Mouse (Mus musculus): Measurements from ENCODE around the gene Slc43a3. TPM values are rescaled to one million over a fixed set of nuclear protein-coding genes. Genes with fewer than 3 reads are reported as not detected.

Slc43a3 gene
- polyA plus RNA-seq, 1 experiment, result 8.4 TPM

- Histone ChIP-seq H3K4me3 (replicated peaks) (no peak overlapping the region), H3K9me3 (ENCODE audit: control insufficient read depth, low read length) (no peaks in the 10 kb centered on the region), H3K36me3 (ENCODE audit: control insufficient read depth) (peaks cover 55% of the 10 kb centered on the region), H3K27me3 (ENCODE audit: control insufficient read depth) (no peaks in the 10 kb centered on the region), H3K4me1 (ENCODE audit: control insufficient read depth) (peaks cover 4% of the 10 kb centered on the region)
- TF ChIP-seq TAL1 (IDR thresholded peaks at IDR 0.05; ENCODE audit: low read length) (no peak), GATA1 (IDR thresholded peaks at IDR 0.05; ENCODE audit: low read length) (no peak)
Measured at GRCm38 (mm10) chr2:84961300-84961699, 24.9 kb downstream of the Slc43a3 start.

GRCm38 (mm10) chr2:84961901-84962300 lies 25.5 kb downstream of the Slc43a3 start:
- Histone ChIP-seq H3K36me3 (ENCODE audit: control insufficient read depth) (peaks cover 49% of the 10 kb centered on the region), H3K27me3 (ENCODE audit: control insufficient read depth) (no peaks in the 10 kb centered on the region), H3K4me1 (ENCODE audit: control insufficient read depth) (peaks cover 4% of the 10 kb centered on the region), H3K9me3 (ENCODE audit: control insufficient read depth, low read length) (no peaks in the 10 kb centered on the region), H3K4me3 (replicated peaks) (no peak overlapping the region)
- TF ChIP-seq TAL1 (IDR thresholded peaks at IDR 0.05; ENCODE audit: low read length), result no peak
- no peak for TF ChIP-seq GATA1 (IDR thresholded peaks at IDR 0.05; ENCODE audit: low read length)

GRCm38 (mm10) chr2:84962906-84963507 lies 26.6 kb downstream of the Slc43a3 start:
- Histone ChIP-seq H3K36me3 (ENCODE audit: control insufficient read depth) (peaks cover 38% of the 10 kb centered on the region), H3K4me3 (replicated peaks) (no peak overlapping the region), H3K9me3 (ENCODE audit: control insufficient read depth, low read length) (no peaks in the 10 kb centered on the region), H3K27me3 (ENCODE audit: control insufficient read depth) (no peaks in the 10 kb centered on the region), H3K4me1 (ENCODE audit: control insufficient read depth) (peaks cover 2% of the 10 kb centered on the region)
- no peak for TF ChIP-seq GATA1 (IDR thresholded peaks at IDR 0.05; ENCODE audit: low read length)
- no peak for TF ChIP-seq TAL1 (IDR thresholded peaks at IDR 0.05; ENCODE audit: low read length)

GRCm38 (mm10) chr2:84964111-84964801 lies 27.9 kb downstream of the Slc43a3 start:
- H3K4me3 ChIP-seq (replicated peaks), result no peak overlapping the region
- H3K4me1 ChIP-seq (ENCODE audit: control insufficient read depth), result peaks cover 2% of the 10 kb centered on the region
- TF ChIP-seq GATA1 (IDR thresholded peaks at IDR 0.05; ENCODE audit: low read length) (no peak), TAL1 (IDR thresholded peaks at IDR 0.05; ENCODE audit: low read length) (no peak)
- no peaks in the 10 kb centered on the region for H3K9me3 ChIP-seq (ENCODE audit: control insufficient read depth, low read length)
- H3K27me3 ChIP-seq (ENCODE audit: control insufficient read depth), result no peaks in the 10 kb centered on the region
- H3K36me3 ChIP-seq (ENCODE audit: control insufficient read depth), result peaks cover 25% of the 10 kb centered on the region

GRCm38 (mm10) chr2:84967318-84967991 lies 31.1 kb downstream of the Slc43a3 start:
- no peaks in the 10 kb centered on the region for H3K9me3 ChIP-seq (ENCODE audit: control insufficient read depth, low read length)
- peaks cover 7% of the 10 kb centered on the region for H3K36me3 ChIP-seq (ENCODE audit: control insufficient read depth)
- TF ChIP-seq TAL1 (IDR thresholded peaks at IDR 0.05; ENCODE audit: low read length) (no peak), GATA1 (IDR thresholded peaks at IDR 0.05; ENCODE audit: low read length) (no peak)
- peaks cover 6% of the 10 kb centered on the region for H3K27me3 ChIP-seq (ENCODE audit: control insufficient read depth)
- no peak overlapping the region for H3K4me3 ChIP-seq (replicated peaks)
- peaks cover 2% of the 10 kb centered on the region for H3K4me1 ChIP-seq (ENCODE audit: control insufficient read depth)

GRCm38 (mm10) chr2:84975580-84975979 lies 39.2 kb downstream of the Slc43a3 start:
- H3K4me3 ChIP-seq (replicated peaks), result no peak overlapping the region
- H3K4me1 ChIP-seq (ENCODE audit: control insufficient read depth), result no peaks in the 10 kb centered on the region
- peaks cover 7% of the 10 kb centered on the region; the same call in 1 of the 2 replicates for H3K27me3 ChIP-seq (ENCODE audit: control insufficient read depth)

GRCm38 (mm10) chr2:84980188-84980587 lies 43.8 kb downstream of the Slc43a3 start, which contains the start of gene Prg2:
Gene Prg2 (plus strand): TSS chr2:84980461.
- no peak within 1 kb of the TSS for H3K4me3 ChIP-seq (replicated peaks)
- H3K27me3 ChIP-seq (ENCODE audit: control insufficient read depth), result peaks cover 26% of the 10 kb centered on the region
- H3K9me3 ChIP-seq (ENCODE audit: control insufficient read depth, low read length), result no peaks in the 10 kb centered on the region
- no peaks in the 10 kb centered on the region for H3K4me1 ChIP-seq (ENCODE audit: control insufficient read depth)
- TF ChIP-seq GATA1 (IDR thresholded peaks at IDR 0.05; ENCODE audit: low read length) (no peak), TAL1 (IDR thresholded peaks at IDR 0.05; ENCODE audit: low read length) (no peak)
- no peaks in the 10 kb centered on the region for H3K36me3 ChIP-seq (ENCODE audit: control insufficient read depth)

More at GRCm38 (mm10) chr2:84975580-84975979, 39.2 kb downstream of the Slc43a3 start:
- TF ChIP-seq TAL1 (IDR thresholded peaks at IDR 0.05; ENCODE audit: low read length) (no peak), GATA1 (IDR thresholded peaks at IDR 0.05; ENCODE audit: low read length) (no peak)
- H3K36me3 ChIP-seq (ENCODE audit: control insufficient read depth), result no peaks in the 10 kb centered on the region
- no peaks in the 10 kb centered on the region for H3K9me3 ChIP-seq (ENCODE audit: control insufficient read depth, low read length)

- Histone ChIP-seq H3K36me3 (ENCODE audit: control insufficient read depth) (no peaks in the 10 kb centered on the region), H3K27me3 (ENCODE audit: control insufficient read depth) (peaks cover 61% of the 10 kb centered on the region), H3K4me3 (replicated peaks) (no peak within 1 kb of the TSS), H3K9me3 (ENCODE audit: control insufficient read depth, low read length) (no peaks in the 10 kb centered on the region), H3K4me1 (ENCODE audit: control insufficient read depth) (peaks cover 3% of the 10 kb centered on the region; the same call in 1 of the 2 replicates)
- TF ChIP-seq TAL1 (IDR thresholded peaks at IDR 0.05; ENCODE audit: low read length) (no peak), GATA1 (IDR thresholded peaks at IDR 0.05; ENCODE audit: low read length) (no peak)
Measured at GRCm38 (mm10) chr2:84987930-84988329, 51.6 kb downstream of the Slc43a3 start, which contains the start of gene Prg3. Gene Prg3 (plus strand): TSS chr2:84988215.

GRCm38 (mm10) chr2:84996376-84996775 lies 60.0 kb downstream of the Slc43a3 start:
- no peaks in the 10 kb centered on the region for H3K9me3 ChIP-seq (ENCODE audit: control insufficient read depth, low read length)
- TF ChIP-seq GATA1 (IDR thresholded peaks at IDR 0.05; ENCODE audit: low read length) (no peak), TAL1 (IDR thresholded peaks at IDR 0.05; ENCODE audit: low read length) (no peak)

More at GRCm38 (mm10) chr2:84996376-84996775, 60.0 kb downstream of the Slc43a3 start:
- H3K4me3 ChIP-seq (replicated peaks), result no peak overlapping the region
- H3K36me3 ChIP-seq (ENCODE audit: control insufficient read depth), result no peaks in the 10 kb centered on the region
- peaks cover 36% of the 10 kb centered on the region for H3K4me1 ChIP-seq (ENCODE audit: control insufficient read depth)
- H3K27me3 ChIP-seq (ENCODE audit: control insufficient read depth), result peaks cover 50% of the 10 kb centered on the region
